Mouse (Mus musculus): ENCODE measurements around the gene Tmem229b. TPM values are rescaled to one million over a fixed set of nuclear protein-coding genes. Genes with fewer than 3 reads are reported as not detected.
"Not testable (repeated sequence)": the region's sequence is repeated elsewhere in the genome, so short reads cannot be mapped to it uniquely, and the experiment has no call there.

Tmem229b gene
- polyA plus RNA-seq, 1 experiment from 2014 or later, result 5.3 TPM

GRCm38 (mm10) chr12:78971649-78972048, 35.8 kb downstream of the Tmem229b start:
- H3K9me3 ChIP-seq (replicated peaks), result no peaks in the 10 kb centered on the region
- WGBS, result 59% methylated on average over 2 of the region's 2 CpGs
- no peaks in the 10 kb centered on the region for H3K27me3 ChIP-seq (ENCODE audit: low read depth, poor library complexity, severe bottlenecking)
- H3K27ac ChIP-seq (replicated peaks), result no peak overlapping the region
- DNase-seq (ENCODE audit: low spot score), result no peak
- no peaks in the 10 kb centered on the region for H3K36me3 ChIP-seq
- H3K4me1 ChIP-seq, result 0 out of 2 replicates have a peak, but pooled peaks cover 4% of the 10 kb centered on the region
- H3K4me3 ChIP-seq, result no peak overlapping the region

GRCm38 (mm10) chr12:78970725-78971124, 36.7 kb downstream of the Tmem229b start:
- WGBS, result 92% methylated on average over 7 of the region's 7 CpGs
- Histone ChIP-seq H3K4me1 (0 out of 2 replicates have a peak, but pooled peaks cover 4% of the 10 kb centered on the region), H3K27ac (replicated peaks) (no peak overlapping the region), H3K27me3 (ENCODE audit: low read depth, poor library complexity, severe bottlenecking) (no peaks in the 10 kb centered on the region), H3K4me3 (no peak overlapping the region), H3K9me3 (replicated peaks) (no peaks in the 10 kb centered on the region), H3K36me3 (no peaks in the 10 kb centered on the region)
- DNase-seq (ENCODE audit: low spot score), result no peak

- not testable (repeated sequence) for H3K36me3 ChIP-seq; H3K4me1 ChIP-seq; H3K4me3 ChIP-seq; H3K27ac ChIP-seq (replicated peaks); H3K27me3 ChIP-seq (ENCODE audit: low read depth, poor library complexity, severe bottlenecking); H3K9me3 ChIP-seq (replicated peaks); DNase-seq (ENCODE audit: low spot score)
- 91% methylated on average over 11 of the region's 11 CpGs for WGBS
Measured at GRCm38 (mm10) chr12:78964496-78964895, 42.9 kb downstream of the Tmem229b start.

GRCm38 (mm10) chr12:78956405-78956804, 51.0 kb downstream of the Tmem229b start:
- Histone ChIP-seq H3K36me3 (no peaks in the 10 kb centered on the region), H3K27me3 (ENCODE audit: low read depth, poor library complexity, severe bottlenecking) (no peaks in the 10 kb centered on the region), H3K4me3 (no peak overlapping the region), H3K9me3 (replicated peaks) (peaks cover 18% of the 10 kb centered on the region), H3K27ac (replicated peaks) (no peak overlapping the region), H3K4me1 (no peaks in the 10 kb centered on the region)
- 83% methylated on average over 4 of the region's 4 CpGs for WGBS
- DNase-seq (ENCODE audit: low spot score), result no peak

GRCm38 (mm10) chr12:78952484-78952883, 54.9 kb downstream of the Tmem229b start:
- Histone ChIP-seq H3K4me3 (no peak overlapping the region), H3K36me3 (no peaks in the 10 kb centered on the region), H3K9me3 (replicated peaks) (peaks cover 18% of the 10 kb centered on the region), H3K4me1 (peaks cover 7% of the 10 kb centered on the region), H3K27me3 (ENCODE audit: low read depth, poor library complexity, severe bottlenecking) (no peaks in the 10 kb centered on the region), H3K27ac (replicated peaks) (no peak overlapping the region)
- WGBS, result 72% methylated on average over 3 of the region's 3 CpGs
- DNase-seq (ENCODE audit: low spot score), result no peak

- Histone ChIP-seq H3K27ac (replicated peaks) (no peak overlapping the region), H3K4me3 (no peak overlapping the region), H3K27me3 (ENCODE audit: low read depth, poor library complexity, severe bottlenecking) (no peaks in the 10 kb centered on the region), H3K4me1 (peaks cover 7% of the 10 kb centered on the region), H3K9me3 (replicated peaks) (peaks cover 14% of the 10 kb centered on the region; the same call in 1 of the 2 replicates), H3K36me3 (no peaks in the 10 kb centered on the region)
- 74% methylated on average over 11 of the region's 11 CpGs for WGBS
- no peak for DNase-seq (ENCODE audit: low spot score)
Measured at GRCm38 (mm10) chr12:78952053-78952452, 55.4 kb downstream of the Tmem229b start.

GRCm38 (mm10) chr12:78947661-78948060, 59.8 kb downstream of the Tmem229b start:
- H3K27ac ChIP-seq (replicated peaks), result no peak overlapping the region
- no peaks in the 10 kb centered on the region for H3K27me3 ChIP-seq (ENCODE audit: low read depth, poor library complexity, severe bottlenecking)
- no peak for DNase-seq (ENCODE audit: low spot score)
- no peak overlapping the region for H3K4me3 ChIP-seq
- peaks cover 7% of the 10 kb centered on the region for H3K4me1 ChIP-seq
- no peaks in the 10 kb centered on the region for H3K9me3 ChIP-seq (replicated peaks)
- 79% methylated on average over 5 of the region's 5 CpGs for WGBS
- H3K36me3 ChIP-seq, result no peaks in the 10 kb centered on the region

GRCm38 (mm10) chr12:78947161-78947560, 60.3 kb downstream of the Tmem229b start:
- no peak overlapping the region for H3K4me3 ChIP-seq
- H3K27me3 ChIP-seq (ENCODE audit: low read depth, poor library complexity, severe bottlenecking), result no peaks in the 10 kb centered on the region
- no peak overlapping the region for H3K27ac ChIP-seq (replicated peaks)
- DNase-seq (ENCODE audit: low spot score), result no peak
- no peaks in the 10 kb centered on the region for H3K9me3 ChIP-seq (replicated peaks)
- H3K36me3 ChIP-seq, result no peaks in the 10 kb centered on the region
- WGBS, result 88% methylated on average over 6 of the region's 6 CpGs
- peaks cover 7% of the 10 kb centered on the region for H3K4me1 ChIP-seq

- 88% methylated on average over 6 of the region's 6 CpGs for WGBS
- no peak overlapping the region for H3K27ac ChIP-seq (replicated peaks)
- H3K4me3 ChIP-seq, result no peak overlapping the region
- DNase-seq (ENCODE audit: low spot score), result no peak
- no peaks in the 10 kb centered on the region for H3K9me3 ChIP-seq (replicated peaks)
- H3K4me1 ChIP-seq, result no peaks in the 10 kb centered on the region
- no peaks in the 10 kb centered on the region for H3K36me3 ChIP-seq
- H3K27me3 ChIP-seq (ENCODE audit: low read depth, poor library complexity, severe bottlenecking), result no peaks in the 10 kb centered on the region
Measured at GRCm38 (mm10) chr12:78942931-78943330, 64.5 kb downstream of the Tmem229b start.

- no peak for DNase-seq (ENCODE audit: low spot score)
- H3K9me3 ChIP-seq (replicated peaks), result no peaks in the 10 kb centered on the region
- 91% methylated on average over 5 of the region's 5 CpGs for WGBS
Measured at GRCm38 (mm10) chr12:78940081-78940480, 67.3 kb downstream of the Tmem229b start.

GRCm38 (mm10) chr12:78939393-78940037, 67.9 kb downstream of the Tmem229b start:
- WGBS, result 80% methylated on average over 7 of the region's 7 CpGs
- H3K36me3 ChIP-seq, result no peaks in the 10 kb centered on the region
- H3K9me3 ChIP-seq (replicated peaks), result no peaks in the 10 kb centered on the region
- no peaks in the 10 kb centered on the region for H3K4me1 ChIP-seq
- no peaks in the 10 kb centered on the region for H3K27me3 ChIP-seq (ENCODE audit: low read depth, poor library complexity, severe bottlenecking)
- no peak overlapping the region for H3K4me3 ChIP-seq
- no peak overlapping the region for H3K27ac ChIP-seq (replicated peaks)
- DNase-seq (ENCODE audit: low spot score), result no peak

More at GRCm38 (mm10) chr12:78940081-78940480, 67.3 kb downstream of the Tmem229b start:
- H3K4me3 ChIP-seq, result no peak overlapping the region
- no peaks in the 10 kb centered on the region for H3K36me3 ChIP-seq
- H3K4me1 ChIP-seq, result no peaks in the 10 kb centered on the region
- no peaks in the 10 kb centered on the region for H3K27me3 ChIP-seq (ENCODE audit: low read depth, poor library complexity, severe bottlenecking)
- no peak overlapping the region for H3K27ac ChIP-seq (replicated peaks)

- H3K9me3 ChIP-seq (replicated peaks), result no peaks in the 10 kb centered on the region
- H3K36me3 ChIP-seq, result no peaks in the 10 kb centered on the region
- H3K27me3 ChIP-seq (ENCODE audit: low read depth, poor library complexity, severe bottlenecking), result no peaks in the 10 kb centered on the region
- H3K27ac ChIP-seq (replicated peaks), result no peak overlapping the region
- 76% methylated on average over 4 of the region's 4 CpGs for WGBS
- H3K4me1 ChIP-seq, result no peaks in the 10 kb centered on the region
- no peak overlapping the region for H3K4me3 ChIP-seq
- no peak for DNase-seq (ENCODE audit: low spot score)
Measured at GRCm38 (mm10) chr12:78936494-78936893, 70.9 kb downstream of the Tmem229b start.

GRCm38 (mm10) chr12:78929900-78930299, 77.5 kb downstream of the Tmem229b start:
- no peaks in the 10 kb centered on the region for H3K36me3 ChIP-seq
- H3K27me3 ChIP-seq (ENCODE audit: low read depth, poor library complexity, severe bottlenecking), result no peaks in the 10 kb centered on the region
- H3K27ac ChIP-seq (replicated peaks), result no peak overlapping the region
- 83% methylated on average over 1 of the region's 1 CpGs for WGBS
- H3K4me3 ChIP-seq, result no peak overlapping the region
- no peak for DNase-seq (ENCODE audit: low spot score)
- no peaks in the 10 kb centered on the region for H3K9me3 ChIP-seq (replicated peaks)
- no peaks in the 10 kb centered on the region for H3K4me1 ChIP-seq

Data from midbrain, embryonic 10.5 days (tissue).